Mouse (Mus musculus) stomach, embryonic 14.5 days (tissue): ENCODE data around the gene Dlgap1. TPM values are rescaled to one million over a fixed set of nuclear protein-coding genes. Genes with fewer than 3 reads are reported as not detected.

Source experiments
- ATAC-seq: fragments of 200-750 bp; cut with Nextera tagmentation; 2 replicates; pipeline ENCODE4 v1.8.0; 2017; ENCODE audit warnings: low read depth, moderate TSS enrichment; ENCODE audit not compliant: insufficient number of reproducible peaks, insufficient read depth, low FRiP score
- H3K27ac ChIP-seq: fragments of 300-500 bp; sonication (generic); 2 replicates; pipeline ENCODE4 v1.5.1; 2014; ENCODE audit warnings: mild to moderate bottlenecking, low read length, moderate library complexity, mixed read lengths
- H3K27me3 ChIP-seq: fragments of 300-500 bp; sonication (generic); 2 replicates; pipeline ENCODE4 v1.6.1; 2014; ENCODE audit warnings: low read length, control low read depth, mixed read lengths; ENCODE audit not compliant: control insufficient read depth, insufficient read depth
- H3K36me3 ChIP-seq: fragments of 300-500 bp; sonication (generic); 2 replicates; pipeline ENCODE4 v1.6.1; 2014; ENCODE audit warnings: mild to moderate bottlenecking, control low read depth, low read length, moderate library complexity, mixed read lengths; ENCODE audit not compliant: control insufficient read depth, insufficient read depth
- H3K4me1 ChIP-seq: fragments of 300-500 bp; sonication (generic); 2 replicates; pipeline ENCODE4 v1.6.1; 2014; ENCODE audit warnings: low read length, control low read depth, mixed read lengths; ENCODE audit not compliant: control insufficient read depth, insufficient read depth
- H3K4me2 ChIP-seq: fragments of 300-500 bp; sonication (generic); replicated peaks from 2 replicates; pipeline ENCODE4 v1.6.1; 2014; ENCODE audit warnings: low read depth, low read length, control low read depth
- H3K4me3 ChIP-seq: fragments of 300-500 bp; sonication (generic); 2 replicates; pipeline ENCODE4 v1.5.1; 2014; ENCODE audit warnings: low read depth, low read length, control low read depth
- H3K9ac ChIP-seq: fragments of 300-500 bp; sonication (generic); replicated peaks from 2 replicates; pipeline ENCODE4 v1.6.1; 2014; ENCODE audit warnings: low read depth, mild to moderate bottlenecking, control low read depth, low read length, moderate library complexity, mixed read lengths
- H3K9me3 ChIP-seq: fragments of 300-500 bp; sonication (generic); 2 replicates; pipeline ENCODE4 v1.6.1; 2016; ENCODE audit warnings: low read depth, low read length, control low read depth; ENCODE audit not compliant: control insufficient read depth
- WGBS: fragments of 180-500 bp; shearing (Covaris S2); extraction: QIAGEN DNeasy Blood & Tissue Kit; methylation state at CpG from one replicate; pipeline ENCODE4 v1.1.7; 2014; 5-methylcytosine and 5-hydroxymethylcytosine counted together
- polyA plus RNA-seq: library from polyadenylated mRNA; unstranded; fragments of >200 nt; fragmentation: Nextera tagmentation; extraction: Ambion mirVana; gene quantifications from 2 replicates; pipeline ENCODE4 v1.2.1, GENCODE M21; 2014

Gene Dlgap1
- polyA plus RNA-seq, 1 experiment from 2014 or later = 3.8 TPM

DNA sequence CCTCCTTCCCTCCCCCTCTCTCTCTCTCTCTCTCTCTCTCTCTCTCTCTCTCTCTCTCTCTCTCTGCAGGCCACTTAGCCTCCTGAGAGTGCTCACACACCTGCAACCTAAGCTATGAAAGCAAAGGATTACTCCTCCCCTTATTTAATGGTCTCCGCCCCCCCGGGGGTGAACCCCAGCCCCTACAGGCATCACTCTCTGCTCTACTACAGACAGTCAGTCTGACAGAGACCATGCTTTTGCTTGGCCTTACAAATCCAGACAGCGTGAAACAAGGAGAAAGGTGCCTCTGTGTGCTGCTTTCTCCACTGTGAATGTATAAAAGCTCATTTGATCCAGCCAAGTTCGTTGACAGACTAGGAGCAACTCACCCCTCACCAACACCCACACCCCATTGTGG lies 497.5 kb downstream of the Dlgap1 start:
- Histone ChIP-seq H3K36me3 (no peaks in the 10 kb centered on the region), H3K9me3 (no peaks in the 10 kb centered on the region), H3K27me3 (no peaks in the 10 kb centered on the region), H3K4me2 (no peak overlapping the region), H3K4me1 (no peaks in the 10 kb centered on the region), H3K9ac (no peak overlapping the region), H3K27ac (no peak overlapping the region), H3K4me3 (no peak overlapping the region)
- WGBS = 41% methylated on average over 4 of the region's 4 CpGs
- ATAC-seq = no peak

DNA sequence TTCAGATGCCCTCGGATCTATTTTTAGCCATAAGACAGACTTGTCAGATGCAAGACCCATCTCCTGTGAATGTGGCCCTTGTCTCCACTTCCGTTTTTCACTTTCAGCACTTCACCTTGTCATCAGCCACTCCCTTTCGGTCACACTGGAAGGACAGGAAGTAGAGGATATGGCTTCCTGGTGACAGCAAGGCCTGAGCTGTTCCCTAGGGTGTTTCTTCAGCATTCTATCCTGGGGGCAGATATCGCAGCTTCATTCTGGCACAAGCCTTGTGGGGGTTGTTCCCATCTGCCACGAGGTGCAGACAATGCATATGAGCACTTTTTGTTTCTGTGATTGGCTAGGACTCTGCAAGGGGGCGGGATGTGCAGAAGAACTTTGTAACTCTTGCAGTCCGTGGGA lies 502.1 kb downstream of the Dlgap1 start:
- Histone ChIP-seq H3K27ac (no peak overlapping the region), H3K36me3 (no peaks in the 10 kb centered on the region), H3K9ac (no peak overlapping the region), H3K4me2 (no peak overlapping the region), H3K9me3 (no peaks in the 10 kb centered on the region), H3K27me3 (no peaks in the 10 kb centered on the region), H3K4me3 (no peak overlapping the region), H3K4me1 (no peaks in the 10 kb centered on the region)
- WGBS = 78% methylated on average over 7 of the region's 7 CpGs
- no peak for ATAC-seq

DNA sequence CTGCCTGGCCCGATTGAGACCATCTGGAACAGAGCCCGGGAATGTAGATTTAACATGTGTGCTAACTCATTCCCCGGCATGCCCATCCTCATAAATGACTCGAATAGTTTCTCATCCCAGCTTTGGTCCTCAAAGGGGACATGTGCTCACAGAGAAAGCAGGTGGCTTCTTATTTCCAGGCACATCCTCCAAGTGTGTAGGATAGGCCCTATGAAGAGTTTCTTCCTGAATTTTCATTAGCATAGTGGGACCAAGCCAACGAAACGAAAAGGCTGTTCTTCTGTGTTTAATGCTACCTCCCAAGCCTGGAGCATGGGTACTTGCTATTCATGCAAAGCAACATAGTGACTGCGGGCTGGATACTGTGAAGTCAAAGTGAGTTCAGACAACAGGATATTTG lies 503.3 kb downstream of the Dlgap1 start:
- WGBS = 72% methylated on average over 7 of the region's 7 CpGs
- Histone ChIP-seq H3K9me3 (no peaks in the 10 kb centered on the region), H3K36me3 (no peaks in the 10 kb centered on the region), H3K9ac (no peak overlapping the region), H3K4me1 (no peaks in the 10 kb centered on the region), H3K4me3 (no peak overlapping the region), H3K4me2 (no peak overlapping the region), H3K27ac (no peak overlapping the region), H3K27me3 (no peaks in the 10 kb centered on the region)
- no peak for ATAC-seq

DNA sequence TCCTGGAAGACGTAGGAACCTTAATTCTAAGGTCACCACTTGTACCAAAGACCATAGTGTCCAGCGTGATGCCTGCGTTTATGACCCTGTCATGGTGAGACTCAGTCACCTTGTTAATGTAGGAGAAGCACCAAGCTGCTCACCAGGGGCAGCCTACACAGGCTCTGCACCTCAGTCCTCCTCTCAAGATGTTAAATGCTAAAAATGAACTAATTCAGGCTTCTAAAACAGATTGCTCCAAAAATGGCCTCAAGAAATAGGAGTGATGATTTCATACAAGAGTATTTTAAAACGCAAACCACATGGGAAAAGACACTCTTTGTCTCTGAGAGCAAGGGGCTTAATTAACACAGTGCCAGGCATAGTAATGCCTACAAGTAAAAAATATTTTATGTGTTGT lies 505.0 kb downstream of the Dlgap1 start:
- Histone ChIP-seq H3K4me2 (no peak overlapping the region), H3K4me1 (no peaks in the 10 kb centered on the region), H3K27me3 (no peaks in the 10 kb centered on the region), H3K36me3 (no peaks in the 10 kb centered on the region), H3K9ac (no peak overlapping the region), H3K27ac (no peak overlapping the region), H3K9me3 (no peaks in the 10 kb centered on the region), H3K4me3 (no peak overlapping the region)
- WGBS = 84% methylated on average over 4 of the region's 4 CpGs
- ATAC-seq = no peak

DNA sequence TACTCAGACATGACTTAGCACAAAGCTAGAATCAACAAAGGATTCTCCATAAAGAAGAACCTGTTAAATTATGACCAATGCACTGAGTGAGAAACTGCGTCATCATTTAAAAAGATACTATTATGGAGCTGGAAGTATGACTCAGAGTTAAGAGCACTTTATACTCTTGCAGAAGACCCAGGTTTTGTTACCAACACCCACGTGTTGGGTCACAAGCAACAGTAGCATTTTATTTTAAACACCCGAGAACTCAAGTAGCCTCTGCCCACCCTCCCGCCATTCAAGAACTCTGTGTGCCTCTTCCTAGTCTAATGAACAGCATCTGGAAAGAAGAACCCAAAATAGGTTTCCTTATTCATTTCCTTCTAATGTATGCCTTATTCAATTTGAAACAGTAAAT lies 514.8 kb downstream of the Dlgap1 start:
- H3K4me2 ChIP-seq = no peak overlapping the region
- no peaks in the 10 kb centered on the region for H3K9me3 ChIP-seq
- no peak overlapping the region for H3K27ac ChIP-seq
- no peak for ATAC-seq
- no peaks in the 10 kb centered on the region for H3K36me3 ChIP-seq
- H3K4me1 ChIP-seq = no peaks in the 10 kb centered on the region
- 80% methylated on average over 4 of the region's 4 CpGs for WGBS
- no peak overlapping the region for H3K4me3 ChIP-seq
- H3K27me3 ChIP-seq = no peaks in the 10 kb centered on the region
- no peak overlapping the region for H3K9ac ChIP-seq

DNA sequence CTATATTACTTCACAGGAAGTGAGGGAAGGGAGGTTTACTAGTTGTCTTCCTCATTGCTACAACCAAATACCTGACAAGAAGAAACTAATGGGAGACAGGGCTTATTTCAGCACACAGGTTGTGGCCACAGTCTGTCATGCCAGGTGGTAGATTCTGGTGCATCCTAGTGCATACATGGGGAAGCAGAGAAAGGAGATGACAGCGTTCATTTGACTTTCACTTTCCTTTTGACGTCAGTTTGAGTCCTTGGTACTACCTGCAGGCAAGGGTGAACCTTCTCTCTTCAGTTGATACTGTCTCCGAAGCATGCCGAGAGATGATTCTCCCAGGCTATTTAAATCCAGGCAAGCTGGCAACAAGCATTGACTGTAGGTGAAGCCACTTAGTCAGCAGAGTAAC lies 516.8 kb downstream of the Dlgap1 start:
- Histone ChIP-seq H3K36me3 (no peaks in the 10 kb centered on the region), H3K4me3 (no peak overlapping the region), H3K27ac (no peak overlapping the region), H3K9ac (no peak overlapping the region), H3K9me3 (no peaks in the 10 kb centered on the region), H3K4me2 (no peak overlapping the region), H3K27me3 (no peaks in the 10 kb centered on the region), H3K4me1 (no peaks in the 10 kb centered on the region)
- 90% methylated on average over 4 of the region's 4 CpGs for WGBS
- ATAC-seq = no peak

DNA sequence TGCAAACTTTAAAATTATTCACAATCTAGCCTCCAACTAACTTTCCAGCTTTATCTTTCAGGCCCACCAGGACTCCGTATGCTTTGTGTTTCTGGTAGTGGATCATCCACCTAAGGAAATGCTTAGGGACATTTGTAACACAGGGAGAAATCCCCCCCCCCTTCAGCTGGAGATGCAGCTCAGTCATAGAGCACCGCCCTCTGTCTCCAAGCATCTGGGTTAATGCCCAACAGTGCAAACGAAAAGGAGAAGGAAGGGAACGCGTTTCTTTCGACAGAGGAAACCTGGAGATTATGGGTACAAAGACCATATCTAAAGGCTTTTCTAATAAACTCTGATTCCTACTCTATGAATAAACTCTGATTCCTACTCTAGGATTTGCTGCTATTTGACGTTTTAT lies 517.4 kb downstream of the Dlgap1 start:
- no peak for ATAC-seq
- WGBS = 72% methylated on average over 7 of the region's 7 CpGs
- Histone ChIP-seq H3K36me3 (no peaks in the 10 kb centered on the region), H3K4me1 (no peaks in the 10 kb centered on the region), H3K27me3 (no peaks in the 10 kb centered on the region), H3K9me3 (no peaks in the 10 kb centered on the region), H3K4me2 (no peak overlapping the region), H3K27ac (no peak overlapping the region), H3K9ac (no peak overlapping the region), H3K4me3 (no peak overlapping the region)

DNA sequence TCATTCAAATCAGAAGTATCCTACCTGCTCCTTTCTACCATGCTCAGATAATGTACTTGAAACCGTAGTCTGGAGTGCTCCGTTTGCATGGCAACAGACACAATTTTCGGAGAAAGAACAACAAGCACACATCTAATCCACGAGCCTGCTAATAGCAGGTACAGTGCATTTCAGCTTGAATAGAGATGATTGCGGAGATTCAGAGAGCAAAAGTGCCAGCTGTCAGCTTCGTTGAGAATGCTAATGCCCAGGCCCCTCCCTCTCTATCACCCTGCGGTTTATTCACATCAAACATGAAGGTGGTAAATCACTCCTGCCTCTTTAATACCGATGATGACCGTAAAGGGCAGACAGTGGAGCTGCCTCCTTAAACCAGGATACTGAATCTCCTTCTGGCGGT lies 518.0 kb downstream of the Dlgap1 start:
- 82% methylated on average over 10 of the region's 10 CpGs for WGBS

DNA sequence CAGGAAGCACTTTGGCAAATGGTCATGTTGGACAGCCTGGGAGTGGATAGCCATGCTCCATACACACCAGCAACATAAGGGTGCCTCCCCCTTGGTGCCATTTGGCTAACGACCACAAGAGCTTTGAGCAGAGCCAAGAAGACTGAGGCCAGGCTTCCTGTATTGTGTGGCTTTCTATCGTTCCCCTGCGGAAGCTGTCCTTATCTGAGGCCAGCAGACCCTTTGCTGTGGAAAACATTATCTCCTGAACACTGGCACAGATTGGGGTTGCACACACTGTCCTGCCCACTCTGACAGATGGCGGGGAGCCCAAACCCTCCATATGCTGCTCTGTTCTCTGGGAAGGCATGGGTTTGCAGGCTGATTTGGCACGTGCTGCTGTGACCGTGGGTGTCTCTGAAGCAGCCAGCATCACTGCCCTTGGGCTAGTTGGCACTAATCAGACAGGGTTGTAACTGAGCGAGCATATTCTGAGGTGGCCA lies 520.0 kb downstream of the Dlgap1 start:
- no peak overlapping the region for H3K4me3 ChIP-seq
- no peak for ATAC-seq
- WGBS = 72% methylated on average over 7 of the region's 7 CpGs

More for the DNA sequence above, 518.0 kb downstream of the Dlgap1 start:
- ATAC-seq = no peak
- Histone ChIP-seq H3K4me1 (no peaks in the 10 kb centered on the region), H3K9me3 (no peaks in the 10 kb centered on the region), H3K27me3 (no peaks in the 10 kb centered on the region), H3K27ac (no peak overlapping the region), H3K9ac (no peak overlapping the region), H3K4me2 (no peak overlapping the region), H3K4me3 (no peak overlapping the region), H3K36me3 (no peaks in the 10 kb centered on the region)

More for the DNA sequence above, 520.0 kb downstream of the Dlgap1 start:
- Histone ChIP-seq H3K36me3 (no peaks in the 10 kb centered on the region), H3K27ac (no peak overlapping the region), H3K4me2 (no peak overlapping the region), H3K9ac (no peak overlapping the region), H3K9me3 (no peaks in the 10 kb centered on the region), H3K27me3 (no peaks in the 10 kb centered on the region), H3K4me1 (no peaks in the 10 kb centered on the region)
